Mouse (Mus musculus) embryonic facial prominence, embryonic 11.5 days (tissue): ENCODE data around the gene C2cd4b. TPM values are rescaled to one million over a fixed set of nuclear protein-coding genes. Genes with fewer than 3 reads are reported as not detected.

Experiments
- ATAC-seq: fragments of 200-750 bp; cut with Nextera tagmentation; replicated peaks from 2 replicates; pipeline ENCODE4 v1.8.0; 2017; ENCODE audit warnings: low read depth; ENCODE audit not compliant: insufficient number of reproducible peaks, low FRiP score, low TSS enrichment
- DNase-seq: peaks from one replicate; pipeline ENCODE4 v3.0.0-alpha.2; 2015; ENCODE audit warnings: low spot score
- H3K27ac ChIP-seq: fragments of 300-500 bp; sonication (generic); replicated peaks from 2 replicates; pipeline ENCODE4 v1.5.1; 2014; ENCODE audit warnings: mild to moderate bottlenecking, low read depth, low read length, control low read depth
- H3K27me3 ChIP-seq: fragments of 300-500 bp; sonication (generic); 2 replicates; pipeline ENCODE4 v1.6.1; 2014; ENCODE audit warnings: mild to moderate bottlenecking, low read length, moderate library complexity, mixed read lengths; ENCODE audit not compliant: control insufficient read depth, insufficient read depth
- H3K36me3 ChIP-seq: fragments of 300-500 bp; sonication (generic); replicated peaks from 2 replicates; pipeline ENCODE4 v1.6.1; 2014; ENCODE audit warnings: low read depth, mild to moderate bottlenecking, low read length, moderate library complexity, mixed read lengths; ENCODE audit not compliant: control insufficient read depth, insufficient read depth
- H3K4me1 ChIP-seq: fragments of 300-500 bp; sonication (generic); 2 replicates; pipeline ENCODE4 v1.6.1; 2014; ENCODE audit warnings: low read length, mixed read lengths; ENCODE audit not compliant: control insufficient read depth, insufficient read depth
- H3K4me2 ChIP-seq: fragments of 300-500 bp; sonication (generic); 2 replicates; pipeline ENCODE4 v1.6.1; 2014; ENCODE audit warnings: low read depth, mild to moderate bottlenecking, control low read depth, low read length, moderate library complexity
- H3K4me3 ChIP-seq: fragments of 300-500 bp; sonication (generic); 2 replicates; pipeline ENCODE4 v1.5.1; 2014; ENCODE audit warnings: low read depth, low read length, control low read depth
- H3K9ac ChIP-seq: fragments of 300-500 bp; sonication (generic); replicated peaks from 2 replicates; pipeline ENCODE4 v1.6.1; 2014; ENCODE audit warnings: mild to moderate bottlenecking, control low read depth, low read length
- H3K9me3 ChIP-seq: fragments of 300-500 bp; sonication (generic); replicated peaks from 2 replicates; pipeline ENCODE4 v1.6.1; 2016; ENCODE audit warnings: mild to moderate bottlenecking, low read length, inconsistent platforms, mixed read lengths; ENCODE audit not compliant: control insufficient read depth
- WGBS: fragments of 180-500 bp; shearing (Covaris S2); extraction: QIAGEN DNeasy Blood & Tissue Kit; methylation state at CpG from one replicate; pipeline ENCODE4 v1.1.7; 2014; 5-methylcytosine and 5-hydroxymethylcytosine counted together
- polyA plus RNA-seq: library from polyadenylated mRNA; unstranded; fragments of >200 nt; fragmentation: Nextera tagmentation; extraction: Ambion mirVana; gene quantifications from 2 replicates; pipeline ENCODE4 v1.2.1, GENCODE M21; 2014

C2cd4b gene
- polyA plus RNA-seq, 1 experiment from 2014 or later: not detected

DNA sequence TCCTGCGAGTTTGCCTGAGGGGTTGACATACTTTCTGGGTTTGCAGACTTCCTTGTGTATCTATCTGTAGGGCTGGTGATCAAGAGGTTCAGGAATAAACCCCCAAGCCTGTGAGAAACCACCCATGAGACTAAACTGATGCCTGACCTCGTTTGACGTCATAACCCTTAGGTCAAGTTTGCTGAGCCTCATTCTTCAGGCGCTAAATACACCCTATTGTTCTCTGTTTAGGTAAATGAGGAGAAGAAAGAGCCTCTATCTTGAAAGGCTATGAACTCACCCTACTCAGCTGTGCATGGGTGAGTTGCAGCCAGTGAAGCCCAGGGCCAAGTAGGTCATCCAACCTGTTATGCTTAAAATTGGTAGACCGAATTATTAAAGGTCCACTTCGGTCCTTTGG, 23.5 kb downstream of the C2cd4b start:
- H3K27me3 ChIP-seq: no peaks in the 10 kb centered on the region; the same call in 1 of the 2 replicates
- DNase-seq: no peak
- H3K36me3 ChIP-seq: no peaks in the 10 kb centered on the region
- WGBS: 63% methylated on average over 6 of the region's 6 CpGs
- H3K27ac ChIP-seq: no peak overlapping the region
- H3K4me2 ChIP-seq: no peak overlapping the region
- ATAC-seq: no peak
- no peak overlapping the region for H3K9ac ChIP-seq
- no peaks in the 10 kb centered on the region for H3K9me3 ChIP-seq
- H3K4me3 ChIP-seq: no peak overlapping the region
- H3K4me1 ChIP-seq: no peaks in the 10 kb centered on the region

DNA sequence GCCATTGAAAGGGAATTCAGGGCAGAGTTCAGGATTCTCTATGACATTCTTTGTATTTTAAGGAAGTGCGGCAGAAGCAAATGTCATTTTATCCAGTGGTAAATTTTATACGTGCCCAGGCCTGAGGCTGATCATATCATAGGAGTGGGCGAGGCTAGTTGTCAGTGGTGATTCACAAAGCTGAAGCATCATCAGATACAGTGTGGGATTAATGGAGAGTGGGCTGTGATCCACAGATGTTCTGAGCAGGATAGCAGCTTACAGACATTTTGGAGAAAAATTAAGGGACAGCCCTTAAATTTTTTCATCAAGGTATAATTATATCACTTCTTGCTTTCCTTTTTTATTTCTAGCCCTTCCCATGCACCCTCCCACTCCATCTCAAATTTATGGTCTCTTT, 24.2 kb downstream of the C2cd4b start:
- Histone ChIP-seq H3K27ac (no peak overlapping the region), H3K36me3 (no peaks in the 10 kb centered on the region), H3K4me3 (no peak overlapping the region), H3K9me3 (no peaks in the 10 kb centered on the region), H3K4me1 (no peaks in the 10 kb centered on the region), H3K4me2 (no peak overlapping the region), H3K9ac (no peak overlapping the region), H3K27me3 (no peaks in the 10 kb centered on the region; the same call in 1 of the 2 replicates)
- DNase-seq (no peak), ATAC-seq (no peak)
- 89% methylated on average over 3 of the region's 3 CpGs for WGBS

DNA sequence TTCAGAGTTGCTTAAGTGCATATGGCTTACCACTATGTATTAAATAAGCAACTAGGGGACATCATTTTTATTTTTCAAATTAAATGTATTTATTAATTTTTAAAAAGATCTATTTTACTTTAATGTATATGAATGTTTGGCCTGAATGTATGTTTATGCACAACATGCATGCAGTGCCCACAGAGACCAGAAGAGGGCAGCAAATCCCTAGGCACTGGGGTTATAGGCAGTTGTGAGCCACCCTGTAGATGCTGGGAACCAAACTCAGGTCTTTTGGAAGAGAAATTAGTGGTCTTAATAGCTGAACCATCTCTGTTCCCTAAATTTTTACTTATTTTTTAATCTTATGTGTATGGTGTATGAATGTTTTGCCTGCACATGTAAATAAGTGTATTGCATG, 24.7 kb downstream of the C2cd4b start:
- Histone ChIP-seq H3K9me3 (no peaks in the 10 kb centered on the region), H3K36me3 (no peaks in the 10 kb centered on the region), H3K4me1 (no peaks in the 10 kb centered on the region), H3K4me2 (no peak overlapping the region), H3K9ac (no peak overlapping the region), H3K4me3 (no peak overlapping the region), H3K27ac (no peak overlapping the region), H3K27me3 (no peaks in the 10 kb centered on the region; the same call in 1 of the 2 replicates)
- DNase-seq (no peak), ATAC-seq (no peak)

DNA sequence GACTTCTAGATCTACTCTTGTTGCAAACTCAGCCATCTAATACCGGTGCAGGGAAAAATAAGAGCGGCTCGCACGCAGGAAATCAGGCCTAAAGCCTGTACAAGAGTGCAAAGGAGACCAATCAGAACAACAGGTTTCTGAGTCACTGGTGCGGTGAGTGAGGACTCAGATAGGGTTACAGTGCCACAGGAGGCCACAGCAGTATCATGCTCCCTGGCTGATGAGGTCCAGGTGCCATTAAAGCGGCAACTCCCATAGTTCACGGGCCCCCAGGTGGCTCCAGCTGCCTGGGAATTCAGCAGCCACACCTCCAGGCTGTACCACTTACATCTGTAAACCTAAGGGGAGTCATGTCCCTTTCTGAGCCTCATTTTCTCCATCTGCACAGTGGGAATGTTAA, 27.1 kb downstream of the C2cd4b start:
- WGBS: 73% methylated on average over 7 of the region's 7 CpGs
- ATAC-seq (no peak), DNase-seq (no peak)
- Histone ChIP-seq H3K27ac (no peak overlapping the region), H3K9me3 (no peaks in the 10 kb centered on the region), H3K4me1 (no peaks in the 10 kb centered on the region), H3K4me3 (no peak overlapping the region), H3K9ac (no peak overlapping the region), H3K27me3 (no peaks in the 10 kb centered on the region; the same call in 1 of the 2 replicates), H3K4me2 (no peak overlapping the region), H3K36me3 (no peaks in the 10 kb centered on the region)

DNA sequence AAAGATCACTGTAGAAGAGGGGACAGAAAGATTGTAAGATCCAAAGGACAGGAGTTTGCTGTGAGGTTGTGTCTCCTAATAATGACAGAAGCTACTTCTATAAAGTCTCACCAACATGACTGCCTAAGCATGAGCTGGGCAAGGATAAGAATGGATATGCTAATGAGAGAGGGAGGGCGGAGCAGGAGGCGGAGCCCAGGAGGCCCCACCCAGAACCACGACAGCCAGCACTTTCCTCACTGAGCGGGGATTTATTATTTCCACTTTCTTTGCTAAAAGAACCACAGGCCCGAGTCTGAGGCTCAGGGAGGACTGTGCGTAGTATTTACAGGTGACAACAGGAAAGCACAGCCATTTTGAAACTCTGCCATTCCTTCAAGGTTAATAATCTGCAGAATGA, 28.4 kb downstream of the C2cd4b start:
- DNase-seq (no peak), ATAC-seq (no peak)
- H3K4me2 ChIP-seq: no peak overlapping the region
- H3K4me1 ChIP-seq: no peaks in the 10 kb centered on the region
- no peak overlapping the region for H3K27ac ChIP-seq
- no peak overlapping the region for H3K4me3 ChIP-seq
- H3K27me3 ChIP-seq: no peaks in the 10 kb centered on the region; the same call in 1 of the 2 replicates
- WGBS: 65% methylated on average over 6 of the region's 6 CpGs
- no peak overlapping the region for H3K9ac ChIP-seq
- no peaks in the 10 kb centered on the region for H3K9me3 ChIP-seq
- H3K36me3 ChIP-seq: no peaks in the 10 kb centered on the region

DNA sequence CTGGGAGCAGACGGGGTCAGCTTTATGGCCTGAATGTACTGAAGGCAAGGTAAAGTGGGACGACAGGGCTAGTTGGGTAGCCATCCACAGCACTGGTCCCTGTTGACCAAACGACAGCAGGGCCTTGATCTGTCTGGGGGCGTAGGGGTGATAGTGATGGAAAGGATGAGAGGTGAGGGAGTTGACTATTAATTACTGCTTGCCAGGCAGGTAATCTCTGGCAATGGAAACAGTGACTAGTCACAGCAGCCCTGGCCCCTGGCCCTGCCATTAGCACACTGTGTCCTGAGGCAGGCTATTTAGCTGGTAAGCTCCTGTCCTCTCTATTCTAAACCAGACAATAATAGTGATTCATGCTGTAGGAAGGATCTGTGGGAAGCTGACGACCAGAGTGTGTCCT, 33.2 kb downstream of the C2cd4b start:
- DNase-seq: no peak
- Histone ChIP-seq H3K27me3 (no peaks in the 10 kb centered on the region), H3K9ac (no peak overlapping the region), H3K9me3 (no peaks in the 10 kb centered on the region), H3K4me2 (no peak overlapping the region), H3K4me1 (no peaks in the 10 kb centered on the region; the same call in 1 of the 2 replicates), H3K27ac (no peak overlapping the region), H3K36me3 (no peaks in the 10 kb centered on the region), H3K4me3 (no peak overlapping the region)
- no peak for ATAC-seq
- WGBS: 69% methylated on average over 5 of the region's 5 CpGs

DNA sequence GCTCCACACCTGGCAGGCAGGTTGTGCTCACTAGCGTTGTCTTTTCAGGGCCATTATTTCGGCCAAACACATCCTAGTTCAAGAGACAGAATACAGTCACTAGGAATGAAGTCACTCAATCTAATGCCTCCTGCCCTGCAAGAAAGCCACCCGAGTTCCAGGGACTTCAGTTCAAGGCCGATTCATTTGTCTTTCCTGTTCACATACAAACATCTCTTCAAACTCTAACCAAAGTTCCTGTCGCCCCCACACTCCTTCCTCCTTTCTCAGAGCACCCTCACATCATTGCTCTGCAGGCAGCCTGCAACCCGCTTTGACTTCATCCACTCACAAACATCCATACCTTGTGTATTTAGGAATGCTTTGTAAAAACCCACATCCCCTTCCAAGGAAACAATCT, 34.3 kb downstream of the C2cd4b start:
- H3K4me1 ChIP-seq: no peaks in the 10 kb centered on the region; the same call in 1 of the 2 replicates
- H3K27me3 ChIP-seq: no peaks in the 10 kb centered on the region
- DNase-seq: no peak
- no peaks in the 10 kb centered on the region for H3K36me3 ChIP-seq
- no peak for ATAC-seq
- no peak overlapping the region for H3K4me3 ChIP-seq
- 81% methylated on average over 6 of the region's 6 CpGs for WGBS
- no peak overlapping the region for H3K27ac ChIP-seq
- H3K4me2 ChIP-seq: no peak overlapping the region
- H3K9me3 ChIP-seq: no peaks in the 10 kb centered on the region
- no peak overlapping the region for H3K9ac ChIP-seq

DNA sequence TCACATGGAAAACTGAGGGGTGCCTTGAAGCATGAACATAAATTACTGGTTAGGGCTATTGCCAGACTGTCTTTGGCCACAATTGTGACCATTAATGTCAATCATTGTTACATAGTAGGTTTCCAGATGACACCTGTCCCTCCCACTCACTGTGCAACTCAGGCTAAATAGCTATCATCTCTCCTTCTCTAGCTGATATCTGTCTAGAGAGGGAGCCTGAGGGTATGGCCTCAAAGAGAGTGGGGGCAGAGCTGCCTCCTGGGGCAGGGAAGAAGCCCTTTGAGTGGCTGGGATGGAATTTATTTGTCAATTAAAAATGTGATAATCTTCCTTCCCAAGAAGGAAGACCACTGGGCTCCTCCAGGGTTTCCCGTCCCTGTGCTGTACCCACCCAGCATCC, 35.0 kb downstream of the C2cd4b start:
- no peak overlapping the region for H3K27ac ChIP-seq
- WGBS: 57% methylated on average over 1 of the region's 1 CpGs
- no peak for DNase-seq
- H3K36me3 ChIP-seq: no peaks in the 10 kb centered on the region
- H3K9ac ChIP-seq: no peak overlapping the region
- no peaks in the 10 kb centered on the region for H3K9me3 ChIP-seq
- H3K4me3 ChIP-seq: no peak overlapping the region
- ATAC-seq: no peak
- no peak overlapping the region for H3K4me2 ChIP-seq
- H3K4me1 ChIP-seq: no peaks in the 10 kb centered on the region; the same call in 1 of the 2 replicates
- H3K27me3 ChIP-seq: no peaks in the 10 kb centered on the region
